Mouse (Mus musculus) G1E (cell line): ENCODE data around the gene Psd4.

Source experiments
- CTCF ChIP-seq: IDR thresholded peaks from 2 replicates; pipeline ENCODE4 v1.5.1; 2012; ENCODE audit warnings: low read depth, low read length, inconsistent platforms, mixed read lengths
- GATA1 ChIP-seq: IDR thresholded peaks from 2 replicates; pipeline ENCODE4 v1.6.1; 2012; ENCODE audit warnings: borderline replicate concordance, low read length, inconsistent platforms, mixed read lengths
- GATA2 ChIP-seq: IDR thresholded peaks from 2 replicates; pipeline ENCODE4 v1.6.1; 2012; ENCODE audit warnings: low read depth, low read length, inconsistent platforms, borderline replicate concordance
- POLR2AphosphoS5 ChIP-seq: IDR thresholded peaks from 2 replicates; pipeline ENCODE4 v1.6.1; 2012; ENCODE audit warnings: low read depth, low read length, inconsistent platforms; ENCODE audit not compliant: insufficient replicate concordance
- TAL1 ChIP-seq: conservative IDR thresholded peaks from 2 replicates; pipeline ENCODE4 v1.6.1; 2012; ENCODE audit warnings: low read depth, low read length, inconsistent platforms, mixed read lengths

- TF ChIP-seq GATA1 (no peak), CTCF (no peak), TAL1 (no peak), POLR2AphosphoS5 (no peak), GATA2 (no peak)
These were observed 33.3 kb downstream of the Psd4 start for GRCm38 (mm10) chr2:24400711-24401110.
